Mouse (Mus musculus) myocyte (in vitro differentiated cells): ENCODE results near the gene Coro2b. TPM values are rescaled to one million over a fixed set of nuclear protein-coding genes. Genes with fewer than 3 reads are reported as not detected.

Source experiments
- H3K27me3 ChIP-seq: one replicate; pipeline ENCODE4 v1.6.1; 2011; ENCODE audit not compliant: control insufficient read depth, insufficient read depth, insufficient read length
- H3K36me3 ChIP-seq: one replicate; pipeline ENCODE4 v1.6.1; 2011; ENCODE audit not compliant: control insufficient read depth, insufficient read depth
- H3K4me2 ChIP-seq: one replicate; pipeline ENCODE4 v1.6.1; 2011; ENCODE audit warnings: low read depth, control low read depth
- H3K4me3 ChIP-seq: one replicate; pipeline ENCODE4 v1.5.1; 2011; ENCODE audit warnings: mild to moderate bottlenecking, control low read depth, moderate library complexity
- H3K79me2 ChIP-seq: one replicate; pipeline ENCODE4 v1.6.1; 2011; ENCODE audit not compliant: control insufficient read depth, insufficient read depth
- H3ac ChIP-seq: one replicate; pipeline ENCODE4 v1.6.1; 2011; ENCODE audit not compliant: control insufficient read depth, insufficient read length
- CEBPB ChIP-seq: IDR thresholded peaks from 2 replicates; pipeline ENCODE4 v1.6.1; 2011; ENCODE audit warnings: mild to moderate bottlenecking, moderate library complexity; ENCODE audit not compliant: poor library complexity, insufficient read depth, severe bottlenecking
- E2F4 ChIP-seq: IDR thresholded peaks from one replicate; pipeline ENCODE4 v1.6.1; 2011; ENCODE audit warnings: mild to moderate bottlenecking, control low read depth, moderate library complexity; ENCODE audit not compliant: insufficient read depth
- MAX ChIP-seq: IDR thresholded peaks from one replicate; pipeline ENCODE4 v1.6.1; 2011; ENCODE audit warnings: low read depth, mild to moderate bottlenecking, control low read depth
- MYOD1 ChIP-seq, 3 experiments: IDR thresholded peaks; one replicate each; pipeline ENCODE4 v1.6.1; 2011; ENCODE audit warnings: control low read depth in 2 of 3, low read depth in 2 of 3, mild to moderate bottlenecking in 2 of 3, moderate library complexity in 1 of 3; ENCODE audit not compliant: insufficient read length in 2 of 3, control insufficient read depth in 1 of 3
- MYOG ChIP-seq, 3 experiments: IDR thresholded peaks; one replicate each; pipeline ENCODE4 v1.6.1; 2011; ENCODE audit warnings: control low read depth in 2 of 3, low read depth in 2 of 3, mild to moderate bottlenecking in 2 of 3; ENCODE audit not compliant: insufficient read length in 2 of 3, control insufficient read depth in 1 of 3, insufficient read depth in 1 of 3
- POLR2A ChIP-seq: IDR thresholded peaks from one replicate; pipeline ENCODE4 v1.6.1; 2011; ENCODE audit warnings: low read depth, mild to moderate bottlenecking, control low read depth, moderate library complexity; ENCODE audit not compliant: insufficient read length
- POLR2AphosphoS2 ChIP-seq: IDR thresholded peaks from one replicate; pipeline ENCODE4 v1.6.1; 2011; ENCODE audit warnings: low read depth, control low read depth; ENCODE audit not compliant: insufficient read length
- REST ChIP-seq: IDR thresholded peaks from one replicate; pipeline ENCODE4 v1.6.1; 2011; ENCODE audit warnings: mild to moderate bottlenecking, control low read depth, moderate library complexity; ENCODE audit not compliant: insufficient read depth, insufficient read length
- SRF ChIP-seq: IDR thresholded peaks from one replicate; pipeline ENCODE4 v1.6.1; 2011; ENCODE audit warnings: low read depth; ENCODE audit not compliant: control insufficient read depth, insufficient read length
- TCF12 ChIP-seq: IDR thresholded peaks from one replicate; pipeline ENCODE4 v1.6.1; 2011; ENCODE audit warnings: mild to moderate bottlenecking, control low read depth; ENCODE audit not compliant: poor library complexity, insufficient read depth, severe bottlenecking
- TCF3 ChIP-seq: IDR thresholded peaks from one replicate; pipeline ENCODE4 v1.6.1; 2011; ENCODE audit warnings: low read depth, control low read depth; ENCODE audit not compliant: insufficient read length
- USF1 ChIP-seq: IDR thresholded peaks from one replicate; pipeline ENCODE4 v1.6.1; 2011; ENCODE audit warnings: low read depth, mild to moderate bottlenecking, control low read depth, moderate library complexity
- polyA plus RNA-seq: library from polyadenylated mRNA; unstranded; fragments of >200 nt; fragmentation: generic; extraction: Trizol; gene quantifications from one replicate; pipeline ENCODE4 v1.2.1, GENCODE M21; 2012; ENCODE audit warnings: missing spikeins

Coro2b gene
- polyA plus RNA-seq, 1 experiment, result 21.3 TPM

- TF ChIP-seq TCF3 (no peak), MYOD1 (IDR thresholded peaks at IDR 0.05; ENCODE audit: control insufficient read depth in 1 of 3, insufficient read length in 2 of 3, low read depth in 2 of 3) (peak in 2 of 3 experiments; percentile 5 to 21), POLR2A (no peak), USF1 (no peak), E2F4 (no peak), MAX (no peak)
- no peaks in the 10 kb centered on the region for H3K27me3 ChIP-seq
- no peak overlapping the region for H3K4me3 ChIP-seq
- H3K79me2 ChIP-seq, result no peaks in the 10 kb centered on the region
- H3K4me2 ChIP-seq, result peak overlapping the region; percentile 10
- no peaks in the 10 kb centered on the region for H3K36me3 ChIP-seq
- no peak overlapping the region for H3ac ChIP-seq
Observed at GRCm38 (mm10) chr9:62394163-62394562, 142.7 kb downstream of the Coro2b start.

- no peaks in the 10 kb centered on the region for H3K27me3 ChIP-seq
- no peak overlapping the region for H3K4me3 ChIP-seq
- no peak overlapping the region for H3ac ChIP-seq
- TF ChIP-seq POLR2AphosphoS2, result no peak
- no peak for TF ChIP-seq TCF12
- TF ChIP-seq MYOD1 (IDR thresholded peaks at IDR 0.05; ENCODE audit: control insufficient read depth in 1 of 3, insufficient read length in 2 of 3, low read depth in 2 of 3), result no peak
- TF ChIP-seq MAX, result no peak
- TF ChIP-seq CEBPB, result no peak
- no peak for TF ChIP-seq MYOG (IDR thresholded peaks at IDR 0.05; ENCODE audit: control insufficient read depth in 1 of 3, insufficient read depth in 1 of 3, insufficient read length in 2 of 3, low read depth in 2 of 3)
- TF ChIP-seq USF1, result no peak
- TF ChIP-seq TCF3, result no peak
- TF ChIP-seq E2F4, result no peak
- TF ChIP-seq SRF, result no peak
- TF ChIP-seq POLR2A, result no peak
- TF ChIP-seq REST, result no peak
- no peaks in the 10 kb centered on the region for H3K79me2 ChIP-seq
- H3K36me3 ChIP-seq, result no peaks in the 10 kb centered on the region
- H3K4me2 ChIP-seq, result no peak overlapping the region
Observed at GRCm38 (mm10) chr9:62393531-62393930, 143.3 kb downstream of the Coro2b start.

- H3ac ChIP-seq, result no peak overlapping the region
- no peak overlapping the region for H3K4me3 ChIP-seq
- H3K79me2 ChIP-seq, result no peaks in the 10 kb centered on the region
- H3K4me2 ChIP-seq, result no peak overlapping the region
- no peak for TF ChIP-seq E2F4
- no peak for TF ChIP-seq TCF3
- no peak for TF ChIP-seq POLR2AphosphoS2
- TF ChIP-seq USF1, result no peak
- TF ChIP-seq MAX, result no peak
- no peak for TF ChIP-seq TCF12
- no peak for TF ChIP-seq MYOG (IDR thresholded peaks at IDR 0.05; ENCODE audit: control insufficient read depth in 1 of 3, insufficient read depth in 1 of 3, insufficient read length in 2 of 3, low read depth in 2 of 3)
- TF ChIP-seq REST, result no peak
- no peak for TF ChIP-seq CEBPB
- TF ChIP-seq SRF, result no peak
- TF ChIP-seq MYOD1 (IDR thresholded peaks at IDR 0.05; ENCODE audit: control insufficient read depth in 1 of 3, insufficient read length in 2 of 3, low read depth in 2 of 3), result no peak
- no peak for TF ChIP-seq POLR2A
- H3K27me3 ChIP-seq, result no peaks in the 10 kb centered on the region
- no peaks in the 10 kb centered on the region for H3K36me3 ChIP-seq
Observed at GRCm38 (mm10) chr9:62389735-62390134, 147.1 kb downstream of the Coro2b start.

- no peaks in the 10 kb centered on the region for H3K27me3 ChIP-seq
- H3K4me3 ChIP-seq, result no peak overlapping the region
- no peak overlapping the region for H3ac ChIP-seq
- no peak overlapping the region for H3K4me2 ChIP-seq
- TF ChIP-seq POLR2AphosphoS2 (no peak), POLR2A (no peak), USF1 (no peak), MYOG (IDR thresholded peaks at IDR 0.05; ENCODE audit: control insufficient read depth in 1 of 3, insufficient read depth in 1 of 3, insufficient read length in 2 of 3, low read depth in 2 of 3) (no peak), TCF12 (no peak), CEBPB (no peak), E2F4 (no peak), TCF3 (no peak), REST (no peak), MYOD1 (IDR thresholded peaks at IDR 0.05; ENCODE audit: control insufficient read depth in 1 of 3, insufficient read length in 2 of 3, low read depth in 2 of 3) (no peak), MAX (no peak), SRF (no peak)
- H3K36me3 ChIP-seq, result no peaks in the 10 kb centered on the region
- H3K79me2 ChIP-seq, result no peaks in the 10 kb centered on the region
Observed at GRCm38 (mm10) chr9:62385727-62386518, 150.9 kb downstream of the Coro2b start.

GRCm38 (mm10) chr9:62385062-62385461 is 151.8 kb downstream of the Coro2b start:
- Histone ChIP-seq H3K4me2 (no peak overlapping the region), H3K27me3 (no peaks in the 10 kb centered on the region), H3ac (no peak overlapping the region), H3K36me3 (no peaks in the 10 kb centered on the region), H3K79me2 (no peaks in the 10 kb centered on the region), H3K4me3 (no peak overlapping the region)
- no peak for TF ChIP-seq POLR2A
- no peak for TF ChIP-seq REST
